Comparison of ENCODE assay signal across 26 mouse cellular contexts in the genomic region with DNA sequence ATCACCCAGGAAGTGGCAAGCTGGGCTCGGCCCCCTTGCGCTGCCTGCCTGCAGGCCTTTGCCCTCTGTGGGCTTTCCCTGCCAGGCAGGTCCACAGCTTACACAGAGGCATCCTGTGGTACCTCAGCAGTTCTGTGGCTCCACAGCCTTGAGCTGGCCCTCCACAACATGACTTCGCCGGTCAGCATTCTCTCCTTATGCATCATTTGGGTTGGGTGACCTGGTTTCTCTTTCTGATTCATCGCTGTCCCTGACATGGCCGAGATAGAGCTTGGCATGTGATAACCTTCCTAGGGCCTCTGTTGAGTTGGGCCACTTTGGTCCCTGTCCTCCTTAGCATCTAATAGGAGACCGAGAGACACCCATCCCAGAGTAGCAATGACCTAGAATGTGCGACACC. TPM values are rescaled to one million over a fixed set of nuclear protein-coding genes. Genes with fewer than 3 reads are reported as not detected.
DNase-seq lines count a peak whose midpoint lies in the region; ATAC-seq lines count a peak whose summit lies in the region.
"Had no signal": no experiment of that assay in that cellular context is flagged by ENCODE, and none has a peak within 500 bp of the region (broad histone marks: within the 10 kb centered on the region; RNA-seq: fewer than 3 reads in every experiment).

No protein-coding gene starts in this region.

- H3K36me3 ChIP-seq in neural tube, embryonic 15.5 days: no peaks in the 10 kb centered on the region
- H3K36me3 ChIP-seq: embryonic facial prominence, embryonic 12.5 days; heart, embryonic 15.5 days; hindbrain, embryonic 13.5 days; intestine, embryonic 15.5 days had no signal

- no peaks in the 10 kb centered on the region for H3K27me3 ChIP-seq in neural tube, embryonic 15.5 days (replicated peaks)
- H3K27me3 ChIP-seq: embryonic facial prominence, embryonic 12.5 days; heart, embryonic 15.5 days; hindbrain, embryonic 13.5 days; intestine, embryonic 15.5 days had no signal

- DNase-seq in 3134 (ENCODE audit: extremely low read depth, insufficient read length, low spot score) (peak; percentile 36), 3T3-L1 (ENCODE audit: low read depth, low spot score) (peak; percentile 28)
- DNase-seq in adrenal gland, adult 8-10 months: peak; percentile 66
- peak; percentile 61 to 67 for DNase-seq in adrenal gland, postnatal 36 days
- DNase-seq in cerebellum, adult 9-11 months: no peak
- DNase-seq in retina, postnatal 1 day: no peak
- DNase-seq: cerebellum, adult 11 months; cerebellum, adult 8-10 months; cerebellum, postnatal 25 days; gastrocnemius, postnatal 14 days; heart, adult 2 months; heart, postnatal 36 days; kidney, adult 18-20 months had no signal

- H3K4me2 ChIP-seq in neural tube, embryonic 15.5 days: no peak overlapping the region
- H3K4me2 ChIP-seq: embryonic facial prominence, embryonic 12.5 days; heart, embryonic 11.5 days; heart, embryonic 15.5 days; hindbrain, embryonic 13.5 days; intestine, embryonic 15.5 days had no signal

- no peak for ATAC-seq in neural tube, embryonic 15.5 days (ENCODE audit: low FRiP score)
- ATAC-seq: forebrain, embryonic 16.5 days; hindbrain, postnatal 0 days; intestine, embryonic 15.5 days had no signal

- WGBS in neural tube, embryonic 15.5 days: 92% methylated on average over 8 of the region's 8 CpGs

- no peak overlapping the region for H3K4me3 ChIP-seq in neural tube, embryonic 15.5 days (replicated peaks)
- H3K4me3 ChIP-seq: embryonic facial prominence, embryonic 12.5 days; heart, adult 2 months; heart, embryonic 15.5 days; hindbrain, embryonic 13.5 days; intestine, embryonic 15.5 days had no signal

- H3K27ac ChIP-seq in neural tube, embryonic 15.5 days (replicated peaks): no peak overlapping the region
- H3K27ac ChIP-seq: embryonic facial prominence, embryonic 12.5 days; heart, adult 2 months; heart, embryonic 15.5 days; hindbrain, embryonic 13.5 days; hindbrain, postnatal 0 days; intestine, embryonic 15.5 days had no signal

- peaks cover 7% of the 10 kb centered on the region for H3K4me1 ChIP-seq in neural tube, embryonic 15.5 days
- H3K4me1 ChIP-seq: embryonic facial prominence, embryonic 12.5 days; intestine, embryonic 15.5 days had no signal

- H3K9ac ChIP-seq in neural tube, embryonic 15.5 days (replicated peaks): no peak overlapping the region
- H3K9ac ChIP-seq: embryonic facial prominence, embryonic 12.5 days; heart, embryonic 15.5 days; hindbrain, embryonic 13.5 days; intestine, embryonic 15.5 days had no signal

- H3K9me3 ChIP-seq in neural tube, embryonic 15.5 days (replicated peaks): no peaks in the 10 kb centered on the region
- H3K9me3 ChIP-seq: embryonic facial prominence, embryonic 12.5 days; heart, embryonic 15.5 days; hindbrain, embryonic 13.5 days; intestine, embryonic 15.5 days had no signal

RNA-seq across cellular contexts. Expression of gene Pak4, which starts 8.0 kb away (rescaled TPM):
- total RNA-seq in adrenal gland, adult 8-10 months (2022): 10 to 100 TPM; 28.5 to 37.2 (median 34.0) TPM
- total RNA-seq in adrenal gland, postnatal 36 days (2021): 10 to 100 TPM; 28.0 to 30.0 TPM
- polyA plus RNA-seq in neural tube, embryonic 15.5 days (2015; fragmentation: Nextera tagmentation; extraction: Ambion mirVana): 16.0 and 23.1 TPM in 2 replicates

RNA-seq across cellular contexts. Expression of gene Samd4b, which starts 8.0 kb away (rescaled TPM):
- 10 to 100 TPM; 62.4 to 83.9 (median 73.4) TPM for total RNA-seq in adrenal gland, adult 8-10 months (2022)
- 10 to 100 TPM; 62.5 to 69.8 TPM for total RNA-seq in adrenal gland, postnatal 36 days (2021)
- polyA plus RNA-seq in neural tube, embryonic 15.5 days (2015; fragmentation: Nextera tagmentation; extraction: Ambion mirVana): 20.3 and 22.8 TPM in 2 replicates

RNA-seq across cellular contexts. Expression of gene Acp7, which starts 25.2 kb away (rescaled TPM):
- total RNA-seq in adrenal gland, adult 8-10 months (2022): not detected
- total RNA-seq in adrenal gland, postnatal 36 days (2021): not detected
- polyA plus RNA-seq in neural tube, embryonic 15.5 days (2015; fragmentation: Nextera tagmentation; extraction: Ambion mirVana): 0.09 and 0.10 TPM in 2 replicates
- total RNA-seq: adrenal gland, adult 18-20 months; gastrocnemius, postnatal 14 days; heart, adult 2 months; heart, postnatal 36 days had no signal
- polyA plus RNA-seq: C2C12; forebrain, embryonic 11.5 days; forebrain, embryonic 16.5 days; gonadal fat pad, adult 2 months; heart, embryonic 11.5 days; heart, embryonic 15.5 days; hindbrain, embryonic 13.5 days; kidney, embryonic 14.5 days had no signal

RNA-seq across cellular contexts. Expression of gene Nccrp1, which starts 58.9 kb away (rescaled TPM):
- total RNA-seq in adrenal gland, adult 8-10 months (2022): not detected
- under 1 TPM in 1 of 2 experiments, not detected in 1; 0.20 TPM for total RNA-seq in adrenal gland, postnatal 36 days (2021)
- polyA plus RNA-seq in neural tube, embryonic 15.5 days (2015; fragmentation: Nextera tagmentation; extraction: Ambion mirVana): 0.31 and 0.36 TPM in 2 replicates
- total RNA-seq: adrenal gland, adult 18-20 months; gastrocnemius, postnatal 14 days; heart, adult 2 months; heart, postnatal 36 days; hindbrain, postnatal 0 days had no signal
- polyA plus RNA-seq: C2C12; embryonic facial prominence, embryonic 12.5 days; forebrain, embryonic 11.5 days; forebrain, embryonic 16.5 days; heart, adult 2 months; heart, embryonic 11.5 days; heart, embryonic 15.5 days; hindbrain, embryonic 13.5 days; intestine, embryonic 15.5 days; kidney, embryonic 14.5 days had no signal

Comparison
In these comparisons a context has a peak if more than half of its experiments do, and no peak if none do; other contexts are left out.
1. DNase-seq: peak in 3134 (single experiment), 3T3-L1 (single experiment), adrenal gland, adult 8-10 months (single experiment) and adrenal gland, postnatal 36 days (2 of 2); none in cerebellum, adult 9-11 months (single experiment) and retina, postnatal 1 day (single experiment).